Mouse (Mus musculus) forebrain, embryonic 12.5 days (tissue): ENCODE data around the gene Tmc7. TPM values are rescaled to one million over a fixed set of nuclear protein-coding genes. Genes with fewer than 3 reads are reported as not detected.

ENCODE experiments used
- ATAC-seq: fragments of 200-750 bp; cut with Nextera tagmentation; 2 replicates; pipeline ENCODE4 v1.8.0; 2017; ENCODE audit warnings: moderate TSS enrichment; ENCODE audit not compliant: low FRiP score
- H3K27ac ChIP-seq: fragments of 300-500 bp; sonication (generic); 2 replicates; pipeline ENCODE4 v1.5.1; 2016; ENCODE audit warnings: mild to moderate bottlenecking
- H3K27me3 ChIP-seq: fragments of 300-500 bp; sonication (generic); 2 replicates; pipeline ENCODE4 v1.6.1; 2016; ENCODE audit warnings: mild to moderate bottlenecking
- H3K36me3 ChIP-seq: fragments of 300-500 bp; sonication (generic); replicated peaks from 2 replicates; pipeline ENCODE4 v1.6.1; 2016; ENCODE audit warnings: mild to moderate bottlenecking
- H3K4me1 ChIP-seq: fragments of 300-500 bp; sonication (generic); 2 replicates; pipeline ENCODE4 v1.6.1; 2016
- H3K4me2 ChIP-seq: fragments of 300-500 bp; sonication (generic); 2 replicates; pipeline ENCODE4 v1.6.1; 2016; ENCODE audit warnings: mild to moderate bottlenecking, moderate library complexity
- H3K4me3 ChIP-seq: fragments of 300-500 bp; sonication (generic); replicated peaks from 2 replicates; pipeline ENCODE4 v1.5.1; 2016; ENCODE audit warnings: mild to moderate bottlenecking
- H3K9ac ChIP-seq: fragments of 300-500 bp; sonication (generic); 2 replicates; pipeline ENCODE4 v1.6.1; 2016; ENCODE audit warnings: mild to moderate bottlenecking
- H3K9me3 ChIP-seq: fragments of 300-500 bp; sonication (generic); 2 replicates; pipeline ENCODE4 v1.6.1; 2016
- WGBS: fragments of 180-500 bp; shearing (Covaris S2); methylation state at CpG from one replicate; pipeline ENCODE4 v1.1.7; 2016; 5-methylcytosine and 5-hydroxymethylcytosine counted together
- polyA plus RNA-seq: library from polyadenylated mRNA; unstranded; fragments of >200 nt; fragmentation: Nextera tagmentation; extraction: Ambion mirVana; gene quantifications from 2 replicates; pipeline ENCODE4 v1.2.1, GENCODE M21; 2016

Gene Tmc7
- polyA plus RNA-seq, 1 experiment from 2014 or later = 13.2 TPM

DNA sequence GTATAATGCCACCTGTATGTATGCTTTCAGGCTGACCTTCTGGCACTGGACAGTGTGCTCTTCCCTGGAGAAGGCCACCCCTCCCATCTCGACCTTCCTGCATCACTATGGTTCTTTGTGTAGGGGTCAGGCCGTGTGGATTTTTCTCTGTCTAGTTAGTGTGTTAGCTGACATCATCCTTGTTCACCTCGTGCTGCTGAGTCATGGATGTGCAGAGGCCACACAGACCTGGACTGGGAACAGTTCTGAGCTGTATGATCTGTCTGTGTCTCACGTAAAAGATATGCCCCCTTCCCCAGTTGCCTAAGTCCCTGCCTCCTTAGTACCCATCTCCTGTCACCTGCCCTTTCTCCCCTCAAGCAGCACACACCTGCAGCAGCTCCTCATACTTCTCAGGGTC is 57.6 kb downstream of the Tmc7 start:
- H3K9ac ChIP-seq = no peak overlapping the region
- WGBS = 89% methylated on average over 4 of the region's 4 CpGs
- no peak for ATAC-seq
- H3K4me2 ChIP-seq = no peak overlapping the region
- H3K9me3 ChIP-seq = no peaks in the 10 kb centered on the region
- H3K36me3 ChIP-seq = peaks cover 48% of the 10 kb centered on the region
- peaks cover 1% of the 10 kb centered on the region; the same call in 1 of the 2 replicates for H3K4me1 ChIP-seq
- no peak overlapping the region for H3K4me3 ChIP-seq
- no peaks in the 10 kb centered on the region for H3K27me3 ChIP-seq
- H3K27ac ChIP-seq = no peak overlapping the region

DNA sequence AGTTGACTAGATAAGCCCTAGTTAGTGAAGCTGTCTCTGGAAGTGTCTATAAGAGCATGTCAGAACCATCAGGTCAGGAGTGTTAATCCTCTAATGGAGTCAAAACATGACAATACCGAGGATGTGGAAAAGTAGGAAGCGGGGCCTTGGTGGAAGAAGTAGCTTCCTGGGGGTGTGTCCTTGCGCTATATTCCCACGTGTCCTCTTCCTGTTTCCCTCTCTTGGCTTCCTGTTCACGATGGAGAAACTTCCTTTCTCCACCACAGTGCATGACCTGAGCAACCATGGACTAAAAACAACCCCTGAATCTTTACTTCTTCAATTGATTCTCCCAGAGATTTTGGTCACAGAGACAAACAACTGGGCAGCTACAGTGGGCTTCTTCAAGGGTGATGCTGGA is 62.5 kb downstream of the Tmc7 start:
- WGBS = 79% methylated on average over 5 of the region's 5 CpGs
- no peak overlapping the region for H3K27ac ChIP-seq
- peaks cover 31% of the 10 kb centered on the region for H3K36me3 ChIP-seq
- H3K9me3 ChIP-seq = no peaks in the 10 kb centered on the region
- 0 out of 2 replicates have a peak, but pooled peaks cover 3% of the 10 kb centered on the region for H3K4me1 ChIP-seq
- H3K9ac ChIP-seq = no peak overlapping the region
- no peak overlapping the region for H3K4me2 ChIP-seq
- no peak for ATAC-seq
- no peak overlapping the region for H3K4me3 ChIP-seq
- H3K27me3 ChIP-seq = 0 out of 2 replicates have a peak, but pooled peaks cover 4% of the 10 kb centered on the region

DNA sequence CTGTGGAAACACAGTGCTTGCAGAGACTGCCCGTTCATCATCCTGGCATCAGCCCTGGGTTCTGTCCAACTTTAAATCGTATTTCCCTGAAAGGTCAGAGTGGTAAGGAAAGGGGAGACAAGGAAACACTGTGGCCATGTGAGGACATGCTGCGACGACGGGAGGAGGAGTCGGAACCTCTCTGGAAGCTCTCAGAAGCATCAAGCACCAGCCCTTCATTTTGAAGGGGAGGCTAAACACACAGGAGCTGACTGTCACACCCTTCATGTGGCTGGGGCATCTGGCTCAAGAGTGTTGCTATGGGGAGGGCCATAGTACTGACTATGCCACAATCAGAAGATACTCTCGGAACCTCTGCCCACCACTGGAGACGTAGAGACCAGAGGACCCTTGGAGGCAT is 64.9 kb downstream of the Tmc7 start:
- H3K9me3 ChIP-seq = no peaks in the 10 kb centered on the region
- peaks cover 11% of the 10 kb centered on the region; the same call in 1 of the 2 replicates for H3K36me3 ChIP-seq
- no peak overlapping the region for H3K27ac ChIP-seq
- H3K4me3 ChIP-seq = no peak overlapping the region
- 0 out of 2 replicates have a peak, but pooled peaks cover 3% of the 10 kb centered on the region for H3K4me1 ChIP-seq
- no peak overlapping the region for H3K4me2 ChIP-seq
- 89% methylated on average over 8 of the region's 8 CpGs for WGBS
- ATAC-seq = no peak
- H3K9ac ChIP-seq = no peak overlapping the region
- 0 out of 2 replicates have a peak, but pooled peaks cover 4% of the 10 kb centered on the region for H3K27me3 ChIP-seq

DNA sequence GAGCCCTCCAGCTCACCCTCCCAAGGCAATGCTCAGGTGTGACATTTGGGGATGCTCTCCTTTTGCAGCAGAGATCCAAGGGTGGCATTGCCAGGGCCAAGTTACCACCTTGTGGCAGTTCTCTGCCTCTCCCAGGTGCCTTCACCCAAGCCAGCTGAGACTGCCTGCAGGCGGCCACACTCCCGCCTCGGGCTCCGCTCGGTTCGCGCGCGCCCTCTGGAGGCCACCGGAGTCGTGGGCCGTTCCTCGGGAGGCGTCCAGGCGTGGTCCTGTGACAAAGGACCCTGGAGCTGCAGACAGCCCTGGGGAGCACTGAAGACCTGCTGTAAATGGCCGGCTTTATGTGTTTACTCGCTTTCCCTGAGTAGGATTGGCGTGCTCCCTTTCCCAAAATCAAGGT is 65.8 kb downstream of the Tmc7 start:
- peak; percentile 77 for ATAC-seq
- peak overlapping the region; percentile 19; the same call in 1 of the 2 replicates for H3K4me2 ChIP-seq
- H3K27ac ChIP-seq = no peak overlapping the region
- 0 out of 2 replicates have a peak, but pooled peaks cover 3% of the 10 kb centered on the region for H3K4me1 ChIP-seq
- peaks cover 7% of the 10 kb centered on the region; the same call in 1 of the 2 replicates for H3K36me3 ChIP-seq
- WGBS = 2% methylated on average over 18 of the region's 18 CpGs
- no peaks in the 10 kb centered on the region for H3K9me3 ChIP-seq
- 0 out of 2 replicates have a peak, but pooled peaks cover 4% of the 10 kb centered on the region for H3K27me3 ChIP-seq
- no peak overlapping the region for H3K9ac ChIP-seq
- H3K4me3 ChIP-seq = no peak overlapping the region

DNA sequence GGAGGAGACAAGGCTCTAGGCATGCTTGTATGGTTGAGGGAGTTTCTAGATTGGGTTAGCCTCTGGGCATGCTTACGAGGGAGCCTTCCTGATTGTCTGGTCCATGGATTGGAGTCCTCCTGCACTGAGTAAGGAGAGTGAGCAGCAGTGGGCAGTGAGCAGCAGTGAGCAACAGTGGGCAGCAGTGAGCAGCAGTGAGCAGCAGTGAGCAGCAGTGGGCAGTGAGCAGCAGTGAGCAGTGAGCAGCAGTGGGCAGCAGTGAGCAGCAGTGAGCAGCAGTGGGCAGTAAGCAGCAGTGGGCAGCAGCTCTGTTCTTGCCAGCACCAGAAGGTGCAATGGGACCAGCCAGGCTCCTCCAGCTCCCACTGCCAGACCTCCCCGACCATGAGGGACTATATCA is 66.7 kb downstream of the Tmc7 start:
- H3K27me3 ChIP-seq = 0 out of 2 replicates have a peak, but pooled peaks cover 4% of the 10 kb centered on the region
- H3K4me1 ChIP-seq = 0 out of 2 replicates have a peak, but pooled peaks cover 3% of the 10 kb centered on the region
- no peak overlapping the region for H3K27ac ChIP-seq
- ATAC-seq = no peak
- H3K9ac ChIP-seq = no peak overlapping the region
- no peak overlapping the region for H3K4me2 ChIP-seq
- 68% methylated on average over 2 of the region's 2 CpGs for WGBS
- no peak overlapping the region for H3K4me3 ChIP-seq
- no peaks in the 10 kb centered on the region for H3K9me3 ChIP-seq
- H3K36me3 ChIP-seq = peaks cover 3% of the 10 kb centered on the region; the same call in 1 of the 2 replicates

DNA sequence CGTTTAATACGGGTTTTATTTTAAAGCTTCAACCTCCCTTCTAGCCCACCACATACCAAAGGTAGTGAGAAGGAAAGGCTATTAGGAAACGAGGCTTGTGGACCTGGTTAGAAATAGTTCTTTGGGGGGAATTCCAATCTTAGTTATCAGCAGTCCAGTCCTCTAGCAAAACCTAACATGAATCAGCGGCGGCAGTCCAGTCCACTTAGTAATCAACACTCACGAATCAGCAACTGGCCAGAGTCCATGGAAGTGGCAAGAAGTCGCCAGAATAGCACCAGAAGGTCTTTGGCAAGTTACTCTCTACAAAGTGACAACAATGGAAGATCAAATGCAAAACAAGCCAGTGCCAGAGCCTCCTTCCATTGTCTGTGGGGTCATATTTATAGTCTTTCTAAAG is 76.0 kb downstream of the Tmc7 start:
- Histone ChIP-seq H3K4me2 (no peak overlapping the region), H3K27me3 (no peaks in the 10 kb centered on the region), H3K4me1 (no peaks in the 10 kb centered on the region), H3K9ac (no peak overlapping the region), H3K27ac (no peak overlapping the region), H3K4me3 (no peak overlapping the region), H3K36me3 (no peaks in the 10 kb centered on the region), H3K9me3 (no peaks in the 10 kb centered on the region)
- ATAC-seq = no peak
- 79% methylated on average over 7 of the region's 7 CpGs for WGBS

DNA sequence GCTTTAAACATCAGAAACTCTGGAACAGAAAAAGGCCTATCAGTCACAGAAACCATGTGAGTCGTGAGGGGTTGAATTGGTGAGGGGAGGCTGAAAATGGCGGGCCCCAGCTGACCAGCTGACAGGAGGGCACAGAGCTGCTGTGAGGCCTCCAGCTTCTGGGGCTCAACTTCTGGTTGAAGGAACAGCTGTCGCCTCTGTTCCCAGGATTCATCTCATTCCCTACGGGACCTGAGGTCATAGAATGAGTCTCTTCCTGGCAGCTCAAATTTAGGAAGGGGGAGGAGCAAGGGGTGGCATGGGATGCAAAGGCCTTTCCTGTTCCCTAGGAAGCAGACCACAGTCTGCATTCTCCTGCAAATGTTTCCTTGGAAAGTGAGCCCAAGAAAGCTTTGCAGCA is 80.7 kb downstream of the Tmc7 start:
- H3K27me3 ChIP-seq = 0 out of 2 replicates have a peak, but pooled peaks cover 4% of the 10 kb centered on the region
- no peak overlapping the region for H3K9ac ChIP-seq
- 77% methylated on average over 4 of the region's 4 CpGs for WGBS
- no peak overlapping the region for H3K27ac ChIP-seq
- no peaks in the 10 kb centered on the region for H3K4me1 ChIP-seq
- no peaks in the 10 kb centered on the region for H3K36me3 ChIP-seq
- ATAC-seq = no peak
- H3K4me3 ChIP-seq = no peak overlapping the region
- no peak overlapping the region for H3K4me2 ChIP-seq
- no peaks in the 10 kb centered on the region for H3K9me3 ChIP-seq

DNA sequence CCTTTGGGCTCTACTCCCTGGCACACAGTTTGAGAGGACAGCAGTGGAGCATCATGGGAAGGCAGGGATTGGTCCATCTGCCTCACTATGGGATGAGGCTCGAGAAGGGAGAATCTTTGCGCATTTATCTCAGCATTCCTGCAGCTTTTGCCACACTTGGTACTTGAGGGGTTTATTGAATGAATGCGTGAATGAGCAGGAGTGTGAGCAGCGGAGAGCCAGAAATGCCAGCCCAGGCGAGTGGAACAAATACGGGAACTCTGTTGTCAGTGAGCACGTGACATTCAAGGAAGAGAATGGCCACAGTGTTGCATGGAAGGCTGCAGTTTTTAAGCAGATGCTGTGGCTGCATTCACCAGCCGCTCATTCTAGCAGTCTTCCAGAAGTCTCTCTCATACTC is 82.2 kb downstream of the Tmc7 start:
- no peak overlapping the region for H3K4me2 ChIP-seq
- H3K27ac ChIP-seq = no peak overlapping the region
- H3K4me3 ChIP-seq = no peak overlapping the region
- H3K9ac ChIP-seq = no peak overlapping the region
- WGBS = 75% methylated on average over 8 of the region's 8 CpGs
- H3K4me1 ChIP-seq = no peaks in the 10 kb centered on the region
- 0 out of 2 replicates have a peak, but pooled peaks cover 4% of the 10 kb centered on the region for H3K27me3 ChIP-seq
- H3K36me3 ChIP-seq = no peaks in the 10 kb centered on the region
- 0 out of 2 replicates have a peak, but pooled peaks cover 5% of the 10 kb centered on the region for H3K9me3 ChIP-seq
- no peak for ATAC-seq

DNA sequence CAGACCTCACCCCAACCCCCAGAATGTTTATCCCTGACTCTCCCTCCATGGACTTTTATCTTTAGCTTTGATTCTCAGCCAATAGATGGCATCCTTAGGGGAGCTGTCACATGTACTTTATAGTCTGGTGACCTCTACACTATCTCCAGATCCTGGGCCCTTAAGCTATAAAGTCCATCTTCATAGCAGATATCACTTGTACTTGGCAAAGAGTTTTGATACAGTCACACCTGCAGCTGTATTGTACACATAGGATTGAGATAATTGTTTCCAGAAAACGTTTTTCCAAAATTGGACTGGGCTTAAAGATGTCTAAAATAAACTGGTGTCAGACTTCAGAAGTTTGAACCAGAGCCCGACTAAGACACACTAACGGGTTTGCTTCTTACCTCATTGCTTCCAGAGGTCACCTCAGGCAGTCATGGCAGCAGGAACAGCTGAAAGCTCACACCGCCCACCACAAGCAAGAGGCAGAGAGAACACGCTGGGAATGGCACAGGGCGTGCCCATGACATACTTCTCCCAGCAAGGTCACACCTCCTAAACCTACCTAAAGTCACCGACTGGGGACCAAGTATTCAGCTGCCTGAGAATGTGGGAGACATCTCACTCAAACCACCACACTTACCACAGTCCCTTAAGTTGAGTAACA is 84.6 kb downstream of the Tmc7 start:
- no peak overlapping the region for H3K9ac ChIP-seq
- no peak overlapping the region for H3K27ac ChIP-seq
- peaks cover 5% of the 10 kb centered on the region; the same call in 1 of the 2 replicates for H3K27me3 ChIP-seq
- H3K4me1 ChIP-seq = no peaks in the 10 kb centered on the region
- H3K4me3 ChIP-seq = no peak overlapping the region
- ATAC-seq = no peak
- H3K36me3 ChIP-seq = no peaks in the 10 kb centered on the region
- WGBS = 83% methylated on average over 7 of the region's 7 CpGs
- H3K4me2 ChIP-seq = no peak overlapping the region
- H3K9me3 ChIP-seq = 0 out of 2 replicates have a peak, but pooled peaks cover 6% of the 10 kb centered on the region

DNA sequence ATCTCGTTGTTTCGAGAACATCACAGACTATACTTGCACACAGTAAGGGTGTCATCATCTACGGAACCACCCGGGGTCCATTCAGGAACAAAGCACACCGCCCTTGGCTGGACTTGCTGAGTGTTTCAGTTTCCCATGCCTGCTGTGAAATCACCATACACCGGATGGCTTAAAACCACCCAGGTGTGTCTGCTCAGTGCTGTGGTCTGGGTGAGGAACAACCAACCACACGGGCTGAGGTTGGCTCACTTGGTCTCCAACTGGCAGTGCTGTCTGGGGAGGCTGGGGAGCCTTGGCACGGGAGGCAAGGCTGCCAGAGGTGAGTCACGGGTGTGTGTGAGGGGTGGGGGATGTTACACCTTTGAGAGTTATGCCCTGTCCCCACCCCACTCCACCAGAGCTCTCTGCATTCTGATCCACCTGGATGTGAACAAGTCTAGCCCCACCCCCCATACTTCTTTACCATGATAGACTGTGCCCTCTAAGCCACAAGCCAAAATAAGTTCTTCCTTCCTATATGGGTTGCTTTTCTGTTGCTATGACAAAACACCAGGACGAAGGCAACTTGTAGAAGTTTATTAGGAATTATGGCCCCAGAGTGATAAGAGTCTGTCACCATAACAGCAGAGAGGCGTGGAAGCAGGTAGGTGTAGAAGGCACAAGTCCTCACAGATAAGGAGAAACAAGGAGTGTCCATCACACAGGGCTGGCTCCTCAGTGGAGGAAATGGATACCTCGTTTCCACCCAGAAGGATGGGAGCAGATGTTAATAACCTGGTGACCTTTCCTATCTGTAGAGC is 85.4 kb downstream of the Tmc7 start:
- Histone ChIP-seq H3K4me1 (no peaks in the 10 kb centered on the region), H3K27me3 (peaks cover 11% of the 10 kb centered on the region), H3K9me3 (0 out of 2 replicates have a peak, but pooled peaks cover 6% of the 10 kb centered on the region), H3K9ac (no peak overlapping the region), H3K4me2 (no peak overlapping the region), H3K27ac (no peak overlapping the region), H3K36me3 (no peaks in the 10 kb centered on the region), H3K4me3 (no peak overlapping the region)
- no peak for ATAC-seq
- WGBS = 85% methylated on average over 12 of the region's 12 CpGs

DNA sequence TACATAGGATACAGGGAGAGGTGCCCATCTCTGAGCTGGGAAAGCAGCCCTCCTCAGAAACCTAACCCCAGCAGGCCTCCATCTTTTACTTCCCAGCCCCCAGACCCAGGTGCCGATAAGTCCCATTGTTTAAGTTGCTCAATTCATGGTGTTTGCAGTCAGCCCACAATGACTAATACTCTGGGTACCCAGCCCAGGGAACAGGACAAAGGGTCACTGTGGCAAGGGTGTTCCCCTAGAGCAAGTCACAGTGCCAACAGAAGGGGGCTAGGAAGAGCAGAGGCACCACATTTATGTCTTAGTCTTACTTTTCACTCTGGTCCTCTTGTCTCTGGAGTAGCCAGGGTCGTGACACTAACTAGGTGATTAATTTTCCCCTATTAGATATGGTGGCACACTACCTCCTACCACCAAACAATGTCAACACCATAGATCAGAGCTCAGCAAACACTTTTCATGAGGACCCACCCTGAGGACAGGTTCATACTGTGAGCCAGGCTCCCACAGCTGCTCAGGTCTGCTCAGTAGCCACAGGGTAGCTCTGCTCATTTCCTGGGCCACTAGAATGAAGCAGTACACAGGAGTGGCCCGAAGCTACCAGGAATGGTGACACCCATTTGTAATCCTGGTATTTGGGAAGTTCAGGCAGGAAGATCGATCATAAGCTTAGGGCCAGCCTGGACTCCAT is 89.5 kb downstream of the Tmc7 start:
- H3K4me1 ChIP-seq = peaks cover 16% of the 10 kb centered on the region
- no peak overlapping the region for H3K4me3 ChIP-seq
- H3K9me3 ChIP-seq = 0 out of 2 replicates have a peak, but pooled peaks cover 6% of the 10 kb centered on the region
- no peaks in the 10 kb centered on the region for H3K36me3 ChIP-seq
- H3K27ac ChIP-seq = no peak overlapping the region
- WGBS = 72% methylated on average over 4 of the region's 4 CpGs
- no peak overlapping the region for H3K4me2 ChIP-seq
- ATAC-seq = no peak
- no peak overlapping the region for H3K9ac ChIP-seq
- peaks cover 49% of the 10 kb centered on the region for H3K27me3 ChIP-seq

DNA sequence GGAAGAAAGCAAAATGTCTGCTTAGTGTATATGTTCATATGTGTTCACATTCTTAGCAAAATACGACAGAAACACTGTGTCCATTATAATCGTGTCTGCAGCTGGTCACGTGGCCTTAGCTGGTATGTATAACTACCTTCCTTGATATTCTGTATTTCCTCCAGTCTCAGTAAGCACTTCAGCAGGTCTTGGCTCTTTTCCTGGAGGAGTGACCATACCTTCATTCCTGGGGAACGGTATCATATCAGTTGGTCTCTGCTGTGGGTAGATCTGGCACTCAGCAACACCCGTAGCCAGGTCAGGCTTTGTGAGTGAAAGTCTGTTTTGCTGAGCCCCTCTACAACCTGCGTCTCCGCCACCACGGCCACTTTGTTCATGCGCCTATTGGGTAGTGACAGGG is 90.6 kb downstream of the Tmc7 start:
- Histone ChIP-seq H3K4me3 (no peak overlapping the region), H3K4me2 (no peak overlapping the region), H3K27ac (no peak overlapping the region), H3K9me3 (0 out of 2 replicates have a peak, but pooled peaks cover 6% of the 10 kb centered on the region), H3K27me3 (peaks cover 57% of the 10 kb centered on the region), H3K4me1 (peaks cover 16% of the 10 kb centered on the region), H3K9ac (no peak overlapping the region), H3K36me3 (no peaks in the 10 kb centered on the region)
- no peak for ATAC-seq
- WGBS = 87% methylated on average over 9 of the region's 9 CpGs
